Mouse (Mus musculus) midbrain, embryonic 15.5 days (tissue): ENCODE measurements around the gene Sfxn3. TPM values are rescaled to one million over a fixed set of nuclear protein-coding genes. Genes with fewer than 3 reads are reported as not detected.

Source experiments
- ATAC-seq: fragments of 200-750 bp; cut with Nextera tagmentation; replicated peaks from 2 replicates; pipeline ENCODE4 v1.8.0; 2017; ENCODE audit warnings: moderate TSS enrichment
- H3K27ac ChIP-seq: fragments of 300-500 bp; sonication (generic); 2 replicates; pipeline ENCODE4 v1.5.1; 2015; ENCODE audit warnings: mild to moderate bottlenecking, inconsistent platforms
- H3K27me3 ChIP-seq: fragments of 300-500 bp; sonication (generic); replicated peaks from 2 replicates; pipeline ENCODE4 v1.6.1; 2015; ENCODE audit warnings: inconsistent platforms
- H3K36me3 ChIP-seq: fragments of 300-500 bp; sonication (generic); replicated peaks from 2 replicates; pipeline ENCODE4 v1.6.1; 2015; ENCODE audit warnings: inconsistent platforms
- H3K4me1 ChIP-seq: fragments of 300-500 bp; sonication (generic); 2 replicates; pipeline ENCODE4 v1.6.1; 2015; ENCODE audit warnings: inconsistent platforms
- H3K4me2 ChIP-seq: fragments of 300-500 bp; sonication (generic); 2 replicates; pipeline ENCODE4 v1.6.1; 2015; ENCODE audit warnings: inconsistent platforms, mild to moderate bottlenecking, moderate library complexity
- H3K4me3 ChIP-seq: fragments of 300-500 bp; sonication (generic); 2 replicates; pipeline ENCODE4 v1.5.1; 2015; ENCODE audit warnings: mild to moderate bottlenecking, inconsistent platforms
- H3K9ac ChIP-seq: fragments of 300-500 bp; sonication (generic); 2 replicates; pipeline ENCODE4 v1.6.1; 2015; ENCODE audit warnings: mild to moderate bottlenecking, inconsistent platforms
- H3K9me3 ChIP-seq: fragments of 300-500 bp; sonication (generic); 2 replicates; pipeline ENCODE4 v1.6.1; 2016; ENCODE audit warnings: inconsistent platforms
- WGBS: fragments of 180-500 bp; shearing (Covaris S2); methylation state at CpG from one replicate; pipeline ENCODE4 v1.1.7; 2015; ENCODE audit warnings: mixed read lengths; 5-methylcytosine and 5-hydroxymethylcytosine counted together
- polyA plus RNA-seq: library from polyadenylated mRNA; unstranded; fragments of >200 nt; fragmentation: Nextera tagmentation; extraction: Ambion mirVana; gene quantifications from 2 replicates; pipeline ENCODE4 v1.2.1, GENCODE M21; 2015

The Sfxn3 gene
- polyA plus RNA-seq, 1 experiment from 2014 or later: 97.2 TPM

DNA sequence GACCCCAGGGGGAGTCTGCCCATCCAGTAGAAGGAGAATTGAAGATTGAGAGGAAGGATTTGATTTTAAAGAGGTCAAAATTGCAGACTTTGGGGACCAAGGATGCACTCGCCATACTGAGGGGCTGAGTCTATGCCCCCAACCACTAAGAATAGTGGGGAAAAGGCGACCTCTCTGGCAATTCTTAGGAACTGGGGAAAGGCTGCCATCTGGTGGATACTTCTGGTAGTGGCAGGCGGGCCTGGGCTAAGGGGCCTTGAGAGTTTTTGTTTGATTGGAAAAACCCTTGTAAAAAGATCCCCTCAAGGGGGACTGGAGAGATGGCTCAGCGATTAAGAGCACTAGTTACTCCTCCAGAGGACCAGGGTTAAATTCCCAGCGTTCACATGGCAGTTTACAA is 34.0 kb downstream of the Sfxn3 start:
- WGBS: 1% methylated on average over 5 of the region's 5 CpGs
- Histone ChIP-seq H3K9ac (no peak overlapping the region), H3K27ac (no peak overlapping the region), H3K4me3 (peak overlapping the region; percentile 29), H3K9me3 (no peaks in the 10 kb centered on the region), H3K4me2 (peak overlapping the region; percentile 50), H3K27me3 (peaks cover 82% of the 10 kb centered on the region), H3K36me3 (no peaks in the 10 kb centered on the region), H3K4me1 (peaks cover 30% of the 10 kb centered on the region)
- no peak for ATAC-seq

DNA sequence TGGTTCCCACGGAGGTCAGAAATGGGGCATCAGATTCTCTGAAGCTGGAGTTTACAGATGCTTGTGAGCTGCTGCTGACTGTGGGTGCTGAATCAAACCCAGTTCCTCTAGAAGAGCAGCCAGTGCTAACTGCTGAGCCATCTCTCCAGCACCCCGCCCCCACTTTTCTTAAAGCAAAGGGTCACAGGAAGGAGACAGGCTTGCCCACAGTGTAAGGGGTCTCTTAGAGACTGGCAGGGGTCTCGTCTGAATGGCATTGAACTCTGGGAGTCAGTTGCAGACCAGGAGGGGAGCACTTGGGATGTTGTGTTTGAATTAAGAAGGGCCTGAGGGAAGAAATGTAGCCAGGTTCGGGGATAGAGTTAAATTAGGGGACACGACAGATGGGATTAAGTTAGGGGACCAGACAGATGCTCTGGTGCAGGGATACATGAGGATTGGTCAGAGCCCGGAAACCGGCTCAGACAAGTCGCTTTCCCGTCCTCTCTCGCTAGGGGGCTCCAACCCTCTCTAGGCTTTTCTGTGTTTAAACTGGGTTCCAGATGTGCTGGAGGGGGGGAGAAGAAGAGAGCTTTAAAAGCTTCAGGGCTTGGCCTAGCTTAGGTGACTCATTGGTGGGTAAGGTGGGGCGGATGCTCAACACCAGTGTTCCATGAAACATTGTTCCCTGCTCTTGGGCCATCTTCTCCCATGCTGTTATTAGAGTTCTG is 34.7 kb downstream of the Sfxn3 start:
- peaks cover 23% of the 10 kb centered on the region for H3K4me1 ChIP-seq
- no peak overlapping the region for H3K4me2 ChIP-seq
- no peaks in the 10 kb centered on the region for H3K9me3 ChIP-seq
- 16% methylated on average over 11 of the region's 11 CpGs for WGBS
- H3K27ac ChIP-seq: no peak overlapping the region
- ATAC-seq: no peak
- H3K36me3 ChIP-seq: no peaks in the 10 kb centered on the region
- no peak overlapping the region for H3K9ac ChIP-seq
- H3K4me3 ChIP-seq: no peak overlapping the region
- peaks cover 76% of the 10 kb centered on the region for H3K27me3 ChIP-seq

DNA sequence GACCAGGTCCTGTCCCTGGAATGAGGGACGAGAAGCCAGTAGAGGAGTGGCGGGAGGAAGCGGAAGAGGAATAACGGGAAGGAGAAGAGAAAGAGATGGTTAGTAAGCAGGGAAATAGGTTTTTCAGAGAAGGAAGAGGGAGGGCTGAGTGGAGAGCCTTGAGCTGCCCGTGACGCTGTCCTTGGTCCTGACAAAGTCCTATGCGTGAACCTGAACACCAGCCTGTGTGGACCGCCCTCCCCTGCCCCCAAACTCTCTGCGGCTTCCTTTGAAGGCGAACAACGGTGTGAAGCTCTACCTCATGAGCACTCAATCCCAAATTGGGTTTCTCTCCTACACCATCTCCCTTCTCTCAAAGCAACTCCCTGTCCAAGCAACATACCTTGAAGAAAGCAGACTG is 50.6 kb downstream of the Sfxn3 start:
- Histone ChIP-seq H3K27me3 (peaks cover 3% of the 10 kb centered on the region; the same call in 1 of the 2 replicates), H3K27ac (no peak overlapping the region), H3K4me3 (no peak overlapping the region), H3K9me3 (no peaks in the 10 kb centered on the region), H3K4me2 (no peak overlapping the region), H3K36me3 (no peaks in the 10 kb centered on the region), H3K9ac (no peak overlapping the region), H3K4me1 (no peaks in the 10 kb centered on the region)
- no peak for ATAC-seq
- WGBS: 41% methylated on average over 11 of the region's 11 CpGs

DNA sequence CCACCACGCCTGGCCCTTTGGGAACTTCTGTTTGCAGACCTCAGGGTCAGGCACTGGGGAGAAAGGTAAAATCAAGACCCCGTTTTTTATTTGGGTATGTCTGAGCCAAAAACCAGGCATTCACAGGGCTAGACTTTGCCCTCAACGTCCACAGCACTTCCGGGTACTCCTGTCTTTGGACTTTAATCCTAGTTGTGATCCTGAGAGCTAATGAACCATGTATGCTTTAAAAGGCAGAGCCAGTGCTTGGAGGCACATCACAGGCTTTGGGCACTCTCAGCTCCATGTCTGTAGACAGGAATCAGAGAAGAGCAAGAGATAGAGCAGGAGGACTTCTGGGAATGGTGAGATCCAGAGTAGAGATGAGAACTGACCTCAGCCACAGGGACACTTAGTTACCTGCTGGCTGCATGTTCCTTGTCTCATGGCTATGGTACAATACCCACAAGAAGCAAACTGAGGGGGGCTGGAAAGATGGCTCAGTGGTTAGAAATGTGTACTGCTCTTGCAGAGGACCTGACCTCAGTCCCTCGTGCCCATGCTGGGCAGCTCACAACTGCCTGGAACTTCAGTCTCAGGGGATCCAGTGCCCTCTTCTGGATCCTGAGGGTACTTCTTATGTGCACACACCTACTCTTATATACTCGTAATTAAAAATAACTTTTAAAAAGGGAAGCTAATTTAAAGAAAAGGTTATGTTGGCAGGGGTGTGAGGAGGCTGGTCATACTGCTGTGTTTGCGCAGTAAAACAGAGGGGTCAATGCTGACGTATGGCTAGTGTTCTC is 53.4 kb downstream of the Sfxn3 start:
- Histone ChIP-seq H3K9me3 (no peaks in the 10 kb centered on the region), H3K4me1 (0 out of 2 replicates have a peak, but pooled peaks cover under 1% of the 10 kb centered on the region), H3K36me3 (no peaks in the 10 kb centered on the region), H3K27ac (no peak overlapping the region), H3K4me2 (no peak overlapping the region), H3K9ac (no peak overlapping the region), H3K4me3 (no peak overlapping the region), H3K27me3 (peaks cover 3% of the 10 kb centered on the region; the same call in 1 of the 2 replicates)
- WGBS: 74% methylated on average over 8 of the region's 8 CpGs
- ATAC-seq: no peak

DNA sequence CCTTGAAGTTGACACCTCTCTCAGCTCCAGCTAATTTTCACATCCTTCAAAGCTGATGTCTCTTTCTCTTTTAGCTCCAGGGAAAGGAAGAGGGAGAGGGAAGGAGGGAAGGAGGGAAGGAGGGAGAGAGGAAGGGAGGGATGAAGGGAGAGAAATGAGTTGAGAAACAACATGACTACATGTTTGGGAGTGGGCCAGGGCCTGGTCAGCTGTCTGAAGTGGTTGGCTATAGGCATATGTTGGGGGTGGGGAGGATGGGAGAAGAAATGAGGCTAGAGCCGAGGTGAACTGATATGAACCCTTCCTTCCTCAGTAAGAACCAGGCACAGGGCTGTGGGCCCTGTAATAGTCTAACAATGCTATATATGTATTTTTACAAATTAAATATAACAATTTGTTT is 58.3 kb downstream of the Sfxn3 start:
- no peak overlapping the region for H3K4me3 ChIP-seq
- no peaks in the 10 kb centered on the region for H3K36me3 ChIP-seq
- H3K9me3 ChIP-seq: no peaks in the 10 kb centered on the region
- no peak overlapping the region for H3K4me2 ChIP-seq
- WGBS: 66% methylated on average over 1 of the region's 1 CpGs
- H3K9ac ChIP-seq: no peak overlapping the region
- 0 out of 2 replicates have a peak, but pooled peaks cover 3% of the 10 kb centered on the region for H3K4me1 ChIP-seq
- no peak overlapping the region for H3K27ac ChIP-seq
- no peaks in the 10 kb centered on the region for H3K27me3 ChIP-seq
- no peak for ATAC-seq

Other genes with a start within 250 kb of the Sfxn3 start
- gene Slf2, start 116.4 kb upstream of the Sfxn3 start, polyA plus RNA-seq: 27.8 and 33.0 TPM in 2 replicates
- gene Sema4g, start 58.4 kb upstream of the Sfxn3 start, polyA plus RNA-seq: 17.1 and 20.4 TPM in 2 replicates
- 15.9 and 17.2 TPM in 2 replicates for gene Twnk, start 41.8 kb upstream of the Sfxn3 start, polyA plus RNA-seq
- 86.9 and 88.0 TPM in 2 replicates for gene Mrpl43, start 41.1 kb upstream of the Sfxn3 start, polyA plus RNA-seq
- gene Lzts2, start 33.1 kb upstream of the Sfxn3 start, polyA plus RNA-seq: 25.2 and 28.6 TPM in 2 replicates
- 3.2 and 4.1 TPM in 2 replicates for gene Pdzd7, start 1.8 kb upstream of the Sfxn3 start, polyA plus RNA-seq
- 1.3 TPM in 2 replicates for gene Kazald1, start 27.7 kb downstream of the Sfxn3 start, polyA plus RNA-seq
- not detected in 2 replicates for gene Tlx1, start 103.2 kb downstream of the Sfxn3 start, polyA plus RNA-seq
- gene Lbx1, start 188.3 kb downstream of the Sfxn3 start, polyA plus RNA-seq: 0.06 and 0.09 TPM in 2 replicates